Mouse (Mus musculus): ENCODE measurements around the gene Atp13a4. TPM values are rescaled to one million over a fixed set of nuclear protein-coding genes. Genes with fewer than 3 reads are reported as not detected.

Gene Atp13a4
- polyA plus RNA-seq (2012; rRNA removed; ENCODE audit: low replicate concordance): 0.29 TPM in 1 of 2 replicates, not detected in the other

GRCm38 (mm10) chr16:29544829-29545228 is at the start of gene Atp13a4:
TSS of gene Atp13a4 (minus strand) at chr16:29544864.

GRCm38 (mm10) chr16:29579167-29579786 is 34.6 kb upstream of the Atp13a4 start, which contains the start of gene Opa1:
TSS of gene Opa1 (plus strand) at chr16:29579334.

GRCm38 (mm10) chr16:29378458-29378857 is 166.2 kb downstream of the Atp13a4 start, which contains the start of gene Atp13a5:
TSS of gene Atp13a5 (minus strand) at chr16:29378732.

Other genes with a start within 250 kb of the Atp13a4 start
- gene Atp13a5, start 166.1 kb downstream of the Atp13a4 start, polyA plus RNA-seq (2012; rRNA removed; ENCODE audit: low replicate concordance): 0.32 TPM in 1 of 2 replicates, not detected in the other
- 8.2 and 15.1 TPM in 2 replicates for gene Opa1, start 34.5 kb upstream of the Atp13a4 start, polyA plus RNA-seq (2012; rRNA removed; ENCODE audit: low replicate concordance)